Mouse (Mus musculus) c-Kit-negative CD71-positive TER-119-positive erythroid progenitor cells, embryonic 14.5 days (primary cell): ENCODE data around the gene Tacr2.

Source experiments
- DNase-seq: peaks from one replicate; pipeline ENCODE4 v3.0.0-alpha.2; 2013; ENCODE audit warnings: low read depth, low spot score

Tacr2 gene

GRCm38 (mm10) chr10:62300006-62300827 is 48.0 kb downstream of the Tacr2 start:
- DNase-seq: no peak

DNA sequence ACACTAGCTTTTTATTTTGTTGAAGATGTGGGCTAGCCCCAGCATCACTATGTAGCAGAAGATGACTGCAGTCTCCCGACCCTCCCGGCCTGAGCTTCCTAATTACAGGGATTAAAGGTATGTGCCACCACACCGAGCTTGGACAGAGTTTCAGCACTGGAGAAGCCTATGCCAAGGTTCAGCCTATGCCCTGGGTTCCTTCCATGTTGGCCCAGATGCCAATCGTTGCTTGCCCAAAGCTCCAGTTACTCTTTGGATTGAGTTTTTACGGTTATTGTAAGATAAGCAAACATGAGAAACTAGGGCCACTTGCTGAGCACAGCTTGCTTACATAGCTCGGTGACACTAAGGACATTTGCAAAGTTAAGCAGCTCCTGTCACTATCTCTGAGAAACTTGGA is 52.9 kb downstream of the Tacr2 start:
- no peak for DNase-seq

GRCm38 (mm10) chr10:62306483-62306882 is 54.2 kb downstream of the Tacr2 start:
- no peak for DNase-seq

DNA sequence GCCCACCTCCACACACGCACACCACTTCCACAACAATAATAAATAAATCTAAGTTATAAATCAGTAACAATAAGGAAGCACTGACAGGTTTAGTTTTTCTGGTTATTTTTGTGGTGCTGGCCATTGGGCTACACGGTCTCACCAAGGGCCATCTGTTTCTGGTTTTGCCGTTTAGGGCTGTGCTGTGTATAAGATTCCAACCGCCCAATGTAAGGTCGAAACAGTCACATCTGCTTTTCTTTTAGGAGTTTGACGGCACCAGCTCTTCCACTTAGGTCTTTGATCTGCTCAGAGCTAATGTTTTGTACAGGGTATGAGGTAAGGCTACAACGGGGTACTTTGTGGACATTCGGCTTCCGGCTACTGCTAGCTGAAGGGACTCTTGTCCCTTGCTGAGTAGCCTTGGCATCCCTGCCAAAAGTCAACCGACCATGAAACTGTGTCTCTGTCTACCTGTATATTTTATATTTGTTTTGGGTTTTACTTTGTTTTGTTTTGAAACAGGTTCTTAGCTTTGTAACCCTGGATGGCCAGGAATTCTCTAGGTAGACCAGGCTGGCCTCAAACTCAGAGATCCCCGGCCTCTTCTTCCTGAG is 56.8 kb downstream of the Tacr2 start:
- no peak for DNase-seq

- DNase-seq: no peak
Measured at GRCm38 (mm10) chr10:62309593-62309992, 57.4 kb downstream of the Tacr2 start.

DNA sequence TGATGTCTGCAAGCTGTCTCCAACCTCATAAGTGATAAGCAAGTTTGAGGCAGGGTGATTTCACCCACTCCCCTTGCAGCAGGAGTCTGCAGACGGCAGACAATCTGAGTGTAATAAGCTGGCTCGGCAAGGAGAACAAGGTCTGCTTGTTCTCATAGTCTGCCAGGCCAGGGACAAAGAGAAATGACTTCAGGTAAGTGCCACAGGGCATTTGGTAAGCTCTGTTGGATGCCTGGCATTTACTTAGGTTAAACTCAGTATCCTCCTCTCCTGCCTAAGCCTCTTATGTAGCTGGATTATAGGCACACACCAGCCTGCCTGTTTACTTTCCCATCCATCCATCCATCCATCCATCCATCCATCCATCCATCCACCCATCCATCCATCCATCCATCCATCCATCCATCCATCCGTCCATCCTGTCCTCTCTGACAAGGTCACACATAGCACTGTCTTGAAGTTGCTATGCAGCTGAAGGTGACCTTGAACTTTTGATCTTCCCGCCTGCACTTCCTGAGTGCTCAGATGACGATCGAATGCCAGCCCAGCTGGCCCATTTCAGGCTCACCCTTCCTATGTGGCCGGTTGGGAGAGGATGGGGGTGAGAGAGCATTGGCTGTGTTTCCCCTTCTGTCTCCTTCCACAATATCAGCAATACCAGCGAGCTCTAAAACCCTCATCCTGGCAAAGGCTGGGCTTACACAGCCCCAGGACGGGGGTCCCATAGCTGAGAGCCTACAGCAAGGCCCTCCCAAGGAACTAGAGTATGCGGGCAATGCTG is 58.2 kb downstream of the Tacr2 start:
- DNase-seq: no peak

DNA sequence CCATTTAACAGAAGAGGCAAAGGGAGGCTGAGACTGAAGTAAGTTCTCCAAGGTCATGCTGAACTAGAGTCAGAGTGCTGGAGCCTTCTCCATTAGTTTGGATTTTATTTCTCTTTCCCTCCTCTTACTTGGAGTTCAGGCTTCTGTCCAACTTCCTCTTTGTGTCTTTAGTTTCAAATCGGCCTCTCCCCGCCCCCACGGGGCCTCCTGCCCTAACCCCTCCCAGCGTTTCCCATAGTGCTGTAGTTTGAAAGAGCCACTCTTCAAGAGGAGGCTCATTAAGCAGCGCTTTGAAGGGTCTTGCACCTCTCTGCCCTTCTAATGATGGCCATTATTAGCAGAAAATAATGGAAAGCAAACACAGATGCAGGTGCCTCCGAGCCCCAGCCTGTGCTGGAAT is 59.2 kb downstream of the Tacr2 start:
- DNase-seq: no peak

DNA sequence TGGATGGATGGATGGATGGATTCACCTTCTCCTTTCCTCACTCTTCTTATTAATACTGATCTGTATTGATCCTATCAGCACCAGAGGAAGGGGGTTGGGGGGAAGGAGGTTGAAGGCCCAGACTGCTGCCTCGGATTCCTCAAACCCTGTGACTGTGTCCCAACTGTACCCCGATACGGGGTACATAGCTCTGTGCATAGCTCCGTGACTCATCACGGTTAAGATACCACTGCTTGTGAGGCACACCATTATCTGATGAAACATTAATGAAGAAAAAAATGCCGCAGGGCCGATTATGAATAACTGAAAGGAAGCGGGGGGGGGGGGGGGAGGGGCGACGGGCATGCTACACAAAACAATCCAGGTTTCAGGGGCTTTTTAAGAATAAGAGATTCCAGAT is 60.9 kb downstream of the Tacr2 start:
- DNase-seq: no peak

- DNase-seq: no peak
Measured at GRCm38 (mm10) chr10:62313885-62314424, 61.7 kb downstream of the Tacr2 start.
